Mouse (Mus musculus) ovary, postnatal 14 days (tissue): ENCODE measurements at regions not wholly inside any gene's neighbourhood (a gene's known extent, or its start where the extent isn't known, plus 50 kb on each side); places are given as distances from the start of the nearest gene placed in this dataset.
A peak's percentile ranks its signal among the peaks of the same experiment; 100 is the strongest.
"Not testable (repeated sequence)": the region's sequence is repeated elsewhere in the genome, so short reads cannot be mapped to it uniquely, and the experiment has no call there.

Experiments used
- DNase-seq: peaks from one replicate; pipeline ENCODE4 v3.0.0; 2022; ENCODE audit warnings: low spot score

DNA sequence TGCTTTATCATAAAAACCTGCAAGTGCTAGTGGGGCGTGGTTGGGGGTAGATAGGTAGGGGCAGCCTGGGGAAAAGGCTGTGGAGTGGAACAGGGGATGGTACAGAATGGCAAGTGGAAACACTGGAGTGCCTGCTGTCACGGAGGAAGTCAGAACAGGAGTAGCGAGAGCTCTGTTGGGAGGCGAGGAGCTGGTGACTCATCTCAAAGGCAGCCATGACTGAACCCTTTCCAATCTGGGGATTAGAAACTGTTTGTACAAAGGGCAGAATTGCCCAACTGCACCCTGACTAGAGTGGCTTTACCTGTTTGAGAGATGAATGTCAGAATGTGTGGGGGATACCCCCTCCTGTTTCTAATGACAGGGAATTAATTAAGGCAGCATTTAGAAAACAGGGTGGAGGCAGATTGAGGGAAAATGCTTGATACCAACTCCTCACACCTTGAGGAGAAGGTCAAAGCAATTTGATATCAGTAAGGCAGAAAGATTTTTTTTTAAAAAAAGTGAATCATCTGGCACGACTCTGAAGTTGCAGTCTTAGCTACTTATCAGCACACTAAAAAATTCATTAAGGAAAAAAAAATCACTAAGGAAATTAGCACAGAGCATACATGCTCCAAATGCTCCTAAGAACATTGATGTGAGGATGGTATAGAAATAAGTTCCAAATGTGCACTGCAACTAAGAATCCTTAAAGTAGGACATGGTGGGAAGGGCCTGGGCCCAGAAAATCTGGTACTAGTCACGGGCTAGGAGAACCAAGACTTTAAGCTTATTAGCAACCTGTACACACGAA, 54.7 kb upstream of the Usp25 start:
- no peak for DNase-seq

GRCm38 (mm10) chr16:76957491-76957890, 56.0 kb upstream of the Usp25 start:
- DNase-seq, result no peak

DNA sequence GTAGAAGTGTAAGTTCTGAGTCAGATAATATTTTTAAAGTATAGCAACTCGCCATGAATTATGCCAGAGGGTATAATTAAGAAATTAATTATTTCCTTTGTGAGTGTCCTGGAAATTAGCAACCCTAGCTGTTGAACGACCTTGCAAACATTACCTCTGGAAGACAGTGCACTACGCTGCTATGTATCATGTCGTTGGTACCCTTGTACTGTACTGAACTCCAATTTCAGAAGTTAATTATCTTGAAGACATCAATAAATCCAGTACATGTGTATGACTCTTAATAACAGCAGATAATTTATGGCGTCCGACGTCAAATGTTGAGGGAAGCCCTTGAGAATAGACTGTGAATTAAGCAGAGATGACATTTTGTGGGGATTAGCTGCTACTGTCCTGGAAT, 56.4 kb upstream of the Usp25 start:
- no peak for DNase-seq

GRCm38 (mm10) chr16:76950836-76951486, 62.5 kb upstream of the Usp25 start:
- no peak for DNase-seq

GRCm38 (mm10) chr16:76947011-76947410, 66.5 kb upstream of the Usp25 start:
- no peak for DNase-seq

DNA sequence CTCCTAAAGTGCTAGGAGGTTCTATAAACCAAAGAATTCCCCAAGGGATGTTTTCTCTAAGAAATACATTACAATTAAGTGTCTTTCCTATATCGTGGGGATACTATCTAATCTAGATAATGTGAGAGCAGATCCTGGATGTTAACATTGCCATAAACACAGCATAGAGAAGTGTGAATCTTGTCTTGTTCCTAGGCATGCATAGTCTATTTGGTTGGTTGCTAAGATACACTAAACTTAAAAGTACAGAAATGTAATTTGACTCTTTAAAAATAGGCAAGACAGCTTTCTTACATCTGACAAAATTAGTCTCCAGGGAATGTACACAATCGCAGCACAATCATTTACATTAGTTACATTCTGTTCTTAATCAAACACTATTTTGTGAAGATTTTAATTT, 75.4 kb upstream of the Usp25 start:
- no peak for DNase-seq

GRCm38 (mm10) chr16:76927901-76928300, 85.6 kb upstream of the Usp25 start:
- no peak for DNase-seq

- not testable (repeated sequence) for DNase-seq
Observed at GRCm38 (mm10) chr16:76920137-76920536, 93.4 kb upstream of the Usp25 start.

- no peak for DNase-seq
Observed at GRCm38 (mm10) chr16:76918598-76918997, 94.9 kb upstream of the Usp25 start.

GRCm38 (mm10) chr16:76914311-76914710, 99.2 kb upstream of the Usp25 start:
- no peak for DNase-seq

- DNase-seq, result no peak
Observed at GRCm38 (mm10) chr16:76905205-76905996, 108.1 kb upstream of the Usp25 start.

DNA sequence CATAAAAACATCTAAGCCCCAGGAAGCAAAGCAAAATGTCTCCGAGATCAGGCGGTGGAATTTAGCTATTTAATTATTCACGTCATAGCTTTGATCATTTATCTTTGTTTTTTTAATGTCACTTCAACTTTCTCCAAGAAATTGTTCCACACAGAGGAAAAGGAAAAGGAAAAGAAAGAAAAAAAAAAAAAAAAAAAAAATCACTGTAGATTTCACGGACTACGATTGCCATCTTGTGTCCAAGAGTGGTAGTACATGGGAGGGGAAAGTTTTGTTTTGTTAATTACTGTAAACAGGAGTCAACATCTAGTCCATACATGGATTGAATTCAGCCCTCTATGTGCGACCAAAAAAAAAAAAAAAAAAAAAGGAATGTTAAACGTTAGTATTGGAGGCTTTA, 114.4 kb upstream of the Usp25 start:
- peak; percentile 24 for DNase-seq

GRCm38 (mm10) chr16:76896305-76896704, 117.2 kb upstream of the Usp25 start:
- peak; percentile 3 for DNase-seq

- no peak for DNase-seq
Observed at GRCm38 (mm10) chr16:76895781-76896180, 117.7 kb upstream of the Usp25 start.

DNA sequence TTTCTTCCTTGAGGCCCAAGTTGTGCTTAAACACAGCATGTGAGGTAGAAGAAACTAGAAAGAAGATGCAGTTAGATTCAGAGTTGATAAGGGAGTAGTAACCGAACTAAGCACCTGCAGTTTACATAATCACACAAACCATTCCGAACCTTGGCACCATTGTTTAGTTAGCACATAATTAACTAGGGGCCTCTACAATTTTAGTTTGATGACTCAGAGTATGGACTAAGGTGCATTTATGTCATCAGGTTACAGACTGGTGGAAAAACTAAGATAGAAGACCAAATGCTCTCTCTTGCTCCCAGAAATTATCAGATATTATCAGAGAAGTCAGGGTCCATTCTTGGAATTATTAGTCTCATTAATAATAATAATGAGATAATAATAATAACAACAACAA, 134.9 kb upstream of the Usp25 start:
- DNase-seq, result no peak

GRCm38 (mm10) chr16:76875397-76876018, 138.0 kb upstream of the Usp25 start:
- no peak for DNase-seq

DNA sequence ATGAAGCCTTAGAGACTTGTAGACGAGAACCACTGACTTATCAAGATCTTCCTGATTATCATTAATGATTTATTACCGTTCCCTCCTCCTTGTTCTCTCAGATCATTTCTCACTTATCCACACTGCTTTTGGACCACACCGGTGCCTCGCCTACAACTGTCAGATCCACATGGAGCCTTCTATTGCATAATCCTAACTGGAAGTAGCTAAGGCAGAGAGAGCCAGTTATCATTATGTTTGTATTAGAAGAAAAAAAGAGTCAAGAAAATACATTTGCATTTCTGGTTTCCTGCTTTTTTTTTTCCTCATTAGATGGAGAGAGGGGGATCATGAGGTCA, 147.1 kb upstream of the Usp25 start:
- DNase-seq, result no peak

DNA sequence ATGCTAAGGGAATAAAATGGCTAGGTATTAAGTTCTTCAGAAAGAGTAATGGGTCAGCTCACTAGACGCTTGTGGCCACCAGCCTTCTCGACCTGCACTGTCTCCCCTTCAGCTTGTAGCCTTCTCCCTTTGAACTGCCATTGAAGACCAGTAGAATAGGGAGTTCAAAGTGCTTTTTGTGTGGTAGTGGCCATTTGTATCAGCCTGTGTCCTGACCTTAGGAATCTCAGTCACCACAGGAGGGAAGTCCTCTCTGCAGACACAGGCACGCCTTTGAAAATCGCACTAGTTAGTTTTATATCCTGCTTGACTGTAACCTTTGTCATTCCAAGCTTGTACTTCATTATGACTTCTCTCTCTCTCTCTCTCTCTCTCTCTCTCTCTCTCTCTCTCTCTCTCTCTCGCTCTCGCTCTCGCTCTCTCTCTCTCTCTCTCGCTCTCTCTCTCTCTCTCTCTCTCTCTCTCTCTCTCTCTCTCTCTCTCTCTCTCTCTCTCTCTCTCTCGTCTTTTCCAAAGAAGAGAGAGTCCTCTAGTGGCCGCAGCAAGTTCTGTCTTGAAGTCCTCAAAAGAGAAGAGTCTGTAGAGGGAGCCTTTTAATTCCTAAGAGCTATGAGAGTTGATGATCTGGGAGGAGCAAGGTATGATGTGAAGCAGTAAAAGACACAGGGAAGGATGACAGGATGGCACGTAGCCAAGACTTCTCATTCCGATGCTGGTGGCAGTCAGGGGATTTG, 147.6 kb upstream of the Usp25 start:
- DNase-seq, result peak; percentile 25

- DNase-seq, result no peak
Observed at GRCm38 (mm10) chr16:76864392-76864791, 149.1 kb upstream of the Usp25 start.

GRCm38 (mm10) chr16:76855797-76856196, 157.7 kb upstream of the Usp25 start:
- DNase-seq, result no peak

- DNase-seq, result no peak
Observed at GRCm38 (mm10) chr16:76851396-76851795, 162.1 kb upstream of the Usp25 start.

DNA sequence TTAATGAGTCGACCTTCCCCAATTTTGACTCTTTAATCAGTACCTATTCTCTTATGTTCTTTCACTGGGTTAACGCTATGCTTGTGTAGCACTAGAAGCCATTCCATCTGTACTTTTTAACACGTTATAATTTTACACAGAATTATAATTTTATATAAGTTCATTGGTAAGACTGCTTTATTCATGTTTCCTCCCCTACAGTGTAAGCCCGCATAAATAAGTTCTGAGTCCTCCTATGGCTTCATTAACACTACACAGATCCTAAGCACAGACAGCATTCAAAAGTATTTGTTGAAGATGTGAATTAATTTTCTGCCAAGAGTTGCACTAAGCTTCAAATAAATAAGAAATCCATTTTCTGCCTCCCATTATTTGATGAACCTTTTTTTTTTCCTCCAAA, 176.1 kb upstream of the Usp25 start:
- no peak for DNase-seq
